Mouse (Mus musculus): Measurements from ENCODE around the gene Slc25a3. TPM values are rescaled to one million over a fixed set of nuclear protein-coding genes. Genes with fewer than 3 reads are reported as not detected.

Slc25a3 gene
- 100 to 1,000 TPM; 567 to 579 TPM for total RNA-seq (2021)
- long read RNA-seq, experiment 1, transcript Slc25a3-204 (5 exons, 891 nt) = minor isoform, 9 of 639 reads
- long read RNA-seq, experiment 1, transcript Slc25a3-201 (8 exons, 1,612 nt) = major isoform, 522 of 639 reads
- long read RNA-seq, experiment 1, transcript Slc25a3-203 (7 exons, 1,483 nt) = minor isoform, 20 of 639 reads
- long read RNA-seq, experiment 1, partial matches to known transcripts = 6 of 639 reads
- long read RNA-seq, experiment 1, other reads (novel, unspliced or antisense) = 81 of 639 reads
- long read RNA-seq, experiment 2, transcript Slc25a3-204 (5 exons, 891 nt) = minor isoform, 22 of 993 reads
- long read RNA-seq, experiment 2, transcript Slc25a3-201 (8 exons, 1,612 nt) = major isoform, 824 of 993 reads
- long read RNA-seq, experiment 2, transcript Slc25a3-203 (7 exons, 1,483 nt) = minor isoform, 18 of 993 reads
- long read RNA-seq, experiment 2, partial matches to known transcripts = 13 of 993 reads
- long read RNA-seq, experiment 2, other reads (novel, unspliced or antisense) = 116 of 993 reads

- DNase-seq (ENCODE audit: low spot score in 2 of 2) = peak; percentile 95 to 99
Observed at GRCm38 (mm10) chr10:91123828-91124822, at the start of gene Slc25a3. Gene Slc25a3 (minus strand): TSS chr10:91124059.

GRCm38 (mm10) chr10:91172329-91173100, 48.7 kb upstream of the Slc25a3 start:
- DNase-seq (ENCODE audit: low spot score in 2 of 2) = no peak

- DNase-seq (ENCODE audit: low spot score in 2 of 2) = peak; percentile 94
Observed at GRCm38 (mm10) chr10:91171455-91172328, 47.8 kb upstream of the Slc25a3 start.

GRCm38 (mm10) chr10:91171041-91171440, 47.2 kb upstream of the Slc25a3 start:
- DNase-seq (ENCODE audit: low spot score in 2 of 2) = no peak

- peak; percentile 82 to 88 for DNase-seq (ENCODE audit: low spot score in 2 of 2)
Observed at GRCm38 (mm10) chr10:91170143-91170941, 46.5 kb upstream of the Slc25a3 start.

GRCm38 (mm10) chr10:91169414-91170065, 45.7 kb upstream of the Slc25a3 start:
- no peak for DNase-seq (ENCODE audit: low spot score in 2 of 2)

GRCm38 (mm10) chr10:91167352-91167751, 43.5 kb upstream of the Slc25a3 start:
- DNase-seq (ENCODE audit: low spot score in 2 of 2) = no peak

GRCm38 (mm10) chr10:91166890-91167289, 43.0 kb upstream of the Slc25a3 start:
- peak in 1 of 2 experiments; percentile 45 for DNase-seq (ENCODE audit: low spot score in 2 of 2)

- DNase-seq (ENCODE audit: low spot score in 2 of 2) = no peak
Observed at GRCm38 (mm10) chr10:91165850-91166249, 42.0 kb upstream of the Slc25a3 start.

GRCm38 (mm10) chr10:91164491-91164890, 40.6 kb upstream of the Slc25a3 start:
- no peak for DNase-seq (ENCODE audit: low spot score in 2 of 2)

- no peak for DNase-seq (ENCODE audit: low spot score in 2 of 2)
Observed at GRCm38 (mm10) chr10:91162511-91163163, 38.8 kb upstream of the Slc25a3 start.

GRCm38 (mm10) chr10:91162077-91162476, 38.2 kb upstream of the Slc25a3 start:
- DNase-seq (ENCODE audit: low spot score in 2 of 2) = no peak

GRCm38 (mm10) chr10:91161006-91161405, 37.1 kb upstream of the Slc25a3 start:
- DNase-seq (ENCODE audit: low spot score in 2 of 2) = no peak

GRCm38 (mm10) chr10:91158442-91158841, 34.6 kb upstream of the Slc25a3 start:
- no peak for DNase-seq (ENCODE audit: low spot score in 2 of 2)

- DNase-seq (ENCODE audit: low spot score in 2 of 2) = no peak
Observed at GRCm38 (mm10) chr10:91156338-91156737, 32.5 kb upstream of the Slc25a3 start.

- no peak for DNase-seq (ENCODE audit: low spot score in 2 of 2)
Observed at GRCm38 (mm10) chr10:91153894-91154503, 30.1 kb upstream of the Slc25a3 start.

GRCm38 (mm10) chr10:91145413-91145812, 21.6 kb upstream of the Slc25a3 start:
- DNase-seq (ENCODE audit: low spot score in 2 of 2) = no peak

Measured in layer of hippocampus, postnatal 14 days (tissue).